Mouse (Mus musculus) 3T3-L1 (cell line): ENCODE data around the gene Mylk.
A peak's percentile ranks its signal among the peaks of the same experiment; 100 is the strongest.
"Not testable (repeated sequence)": the region's sequence is repeated elsewhere in the genome, so short reads cannot be mapped to it uniquely, and the experiment has no call there.

Source experiments
- DNase-seq: peaks from one replicate; pipeline ENCODE4 v3.0.0-alpha.2; 2015; ENCODE audit warnings: low read depth, low spot score

The Mylk gene

DNA sequence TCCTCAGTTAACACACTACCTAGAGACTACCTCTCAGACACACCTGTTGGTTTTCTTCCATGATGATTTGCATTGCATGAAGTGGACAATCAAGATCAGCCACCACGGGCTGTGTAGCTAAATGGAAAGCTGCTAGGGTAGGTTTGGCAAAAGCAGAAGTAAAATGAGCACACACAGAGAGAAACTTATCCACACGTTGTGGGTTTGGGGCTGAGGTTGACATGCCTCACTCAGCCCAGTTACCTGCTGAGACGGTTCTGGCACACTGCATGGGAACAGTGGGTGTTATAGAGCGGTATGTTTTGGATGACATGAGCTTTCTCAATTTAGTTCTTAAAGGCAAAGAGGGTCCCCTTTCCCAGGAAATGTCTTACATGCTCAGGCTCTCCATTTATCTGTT is 25.1 kb downstream of the Mylk start:
- DNase-seq, result no peak

DNA sequence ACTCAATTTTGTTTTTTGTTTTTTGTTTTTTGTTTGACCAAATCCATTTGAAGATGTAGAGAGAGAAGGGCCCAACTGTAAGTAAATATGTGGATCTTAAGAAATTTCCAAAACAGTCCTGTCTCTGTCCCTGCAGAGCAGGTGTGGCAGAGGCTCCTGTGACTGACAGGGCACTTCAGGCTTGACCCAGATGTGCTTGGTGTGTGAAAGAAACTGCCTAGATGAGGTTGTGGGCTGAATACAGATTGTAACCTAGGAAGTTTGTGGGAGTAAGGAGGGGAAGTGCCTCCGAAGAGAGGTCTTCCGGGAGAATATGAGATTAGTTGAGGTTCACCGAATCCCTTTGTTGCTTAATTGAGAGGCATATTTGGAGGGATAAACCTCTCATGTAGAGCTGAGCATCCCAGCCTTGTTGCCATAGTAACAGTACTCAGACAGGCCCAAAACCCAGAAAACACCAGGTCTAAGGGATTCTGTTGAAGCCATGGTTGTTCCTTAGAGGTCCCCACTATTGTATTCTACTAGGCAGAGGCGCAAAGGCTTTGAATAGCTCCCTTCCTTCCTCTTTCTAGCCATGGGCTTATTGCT is 27.5 kb downstream of the Mylk start:
- DNase-seq, result no peak

DNA sequence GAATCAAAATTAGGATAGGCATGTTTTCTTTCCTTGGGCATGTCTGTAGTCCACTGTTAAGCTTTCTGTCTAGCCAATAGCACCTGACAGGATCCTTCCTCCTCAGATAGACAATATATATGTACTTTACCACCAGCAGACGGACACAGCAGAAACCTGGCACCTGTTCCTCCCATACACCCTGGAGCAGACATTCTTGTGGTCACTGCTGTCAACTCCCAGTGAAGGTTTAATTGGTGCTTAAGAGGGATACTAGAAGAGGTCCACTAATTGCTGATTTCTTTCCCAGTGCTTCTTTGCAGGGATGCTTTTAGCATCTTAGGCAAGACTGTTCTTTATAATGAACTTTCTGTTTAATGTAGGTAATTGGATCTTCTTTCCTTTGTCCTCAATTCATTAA is 37.4 kb downstream of the Mylk start:
- DNase-seq, result no peak

DNA sequence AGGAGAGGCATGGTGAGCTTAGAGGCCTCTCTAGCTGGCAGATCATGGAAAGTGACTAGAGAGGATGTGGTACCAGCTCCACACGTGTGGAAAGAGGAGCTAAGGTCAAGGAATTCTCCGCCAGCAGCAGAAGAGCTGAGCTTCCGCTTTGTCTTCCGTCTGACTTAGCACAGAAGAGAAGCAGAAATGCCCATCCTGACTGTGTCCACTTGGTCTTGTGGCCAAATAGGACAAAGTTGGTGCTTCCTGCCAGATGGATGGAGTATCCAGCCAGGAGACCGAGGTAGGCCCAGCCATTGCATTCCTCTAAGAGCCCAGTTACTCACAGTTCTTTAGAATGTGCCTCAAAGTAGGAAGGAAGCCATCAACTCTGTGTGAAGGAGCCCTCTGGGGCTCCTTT is 38.5 kb downstream of the Mylk start:
- DNase-seq, result no peak

DNA sequence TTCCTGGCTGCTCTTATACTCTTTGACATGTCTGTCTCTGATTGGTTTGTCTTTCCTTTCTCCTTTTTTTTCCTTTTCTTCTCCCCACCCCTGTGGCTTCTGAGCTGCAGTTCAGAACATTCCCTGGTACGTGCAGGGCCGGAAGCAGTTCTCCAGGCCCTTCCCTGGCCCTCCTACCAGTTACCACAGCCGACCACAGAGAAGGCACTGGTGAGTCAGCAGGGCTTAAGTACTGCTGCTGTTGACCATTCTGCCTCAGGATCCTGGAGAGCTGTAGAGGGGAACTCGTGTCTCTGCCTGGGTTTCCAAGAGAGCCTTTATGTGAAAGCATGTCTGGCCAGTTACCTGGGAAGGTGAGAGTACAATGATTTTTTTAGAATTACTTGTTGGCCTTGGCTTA is 39.7 kb downstream of the Mylk start:
- peak; percentile 93 for DNase-seq

DNA sequence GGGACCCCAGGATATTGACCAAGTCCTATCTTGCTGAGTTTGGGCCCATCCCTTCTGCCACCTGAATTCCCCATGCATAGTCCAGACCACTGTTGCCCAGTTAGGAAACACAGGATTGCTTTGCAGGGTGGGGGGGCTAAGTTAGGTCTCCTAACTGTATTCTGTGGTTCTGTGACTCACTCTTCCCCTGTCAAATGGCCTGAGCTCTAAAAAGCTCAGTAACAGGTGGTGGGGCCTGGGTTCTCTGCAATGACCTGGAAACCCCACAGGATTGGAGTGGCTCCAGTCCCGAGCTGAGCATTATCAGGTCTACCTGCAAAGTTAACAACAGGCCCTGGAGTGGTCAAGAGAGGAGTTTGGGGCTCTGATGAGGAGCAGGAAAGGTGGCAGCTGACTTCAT is 47.5 kb downstream of the Mylk start:
- peak; percentile 37 for DNase-seq

DNA sequence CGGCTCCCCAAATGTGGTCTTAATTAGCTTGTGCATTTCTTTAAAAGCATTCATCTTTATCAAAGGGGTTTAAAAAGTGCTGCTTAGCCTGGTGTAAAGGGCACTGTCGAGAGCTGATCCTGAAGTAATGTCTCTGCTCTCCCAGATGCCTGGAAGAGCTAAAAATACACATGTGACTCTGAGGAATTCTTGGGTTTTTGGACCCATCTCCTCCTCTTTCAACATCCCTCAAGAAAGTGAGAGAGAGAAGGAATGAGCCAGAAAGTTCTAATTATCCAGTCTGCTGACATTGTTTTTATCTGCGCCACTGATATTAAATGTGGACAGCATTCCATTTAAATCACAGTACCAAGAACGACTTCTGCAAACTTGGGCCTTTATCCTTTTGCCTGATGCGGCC is 48.0 kb downstream of the Mylk start:
- peak; percentile 28 for DNase-seq

DNA sequence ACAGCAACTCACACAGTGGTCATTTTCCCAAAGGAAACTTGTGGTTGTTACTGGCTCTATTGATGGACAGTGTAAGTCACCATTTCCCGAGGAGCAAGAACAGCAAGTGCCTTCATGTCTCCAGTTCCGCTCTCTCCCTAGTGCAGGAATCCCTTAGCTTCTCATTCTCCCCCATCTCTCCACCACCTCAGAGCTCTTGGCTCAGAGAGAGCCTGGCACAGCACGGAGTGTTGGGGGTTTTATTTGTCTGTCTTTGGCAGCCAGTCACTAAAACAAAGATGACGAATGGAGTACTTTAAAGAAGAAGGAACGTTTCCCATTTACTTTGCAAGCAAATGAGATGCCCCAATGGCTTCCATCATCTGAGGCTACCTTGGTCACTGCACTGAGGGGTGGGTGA is 56.2 kb downstream of the Mylk start:
- no peak for DNase-seq

DNA sequence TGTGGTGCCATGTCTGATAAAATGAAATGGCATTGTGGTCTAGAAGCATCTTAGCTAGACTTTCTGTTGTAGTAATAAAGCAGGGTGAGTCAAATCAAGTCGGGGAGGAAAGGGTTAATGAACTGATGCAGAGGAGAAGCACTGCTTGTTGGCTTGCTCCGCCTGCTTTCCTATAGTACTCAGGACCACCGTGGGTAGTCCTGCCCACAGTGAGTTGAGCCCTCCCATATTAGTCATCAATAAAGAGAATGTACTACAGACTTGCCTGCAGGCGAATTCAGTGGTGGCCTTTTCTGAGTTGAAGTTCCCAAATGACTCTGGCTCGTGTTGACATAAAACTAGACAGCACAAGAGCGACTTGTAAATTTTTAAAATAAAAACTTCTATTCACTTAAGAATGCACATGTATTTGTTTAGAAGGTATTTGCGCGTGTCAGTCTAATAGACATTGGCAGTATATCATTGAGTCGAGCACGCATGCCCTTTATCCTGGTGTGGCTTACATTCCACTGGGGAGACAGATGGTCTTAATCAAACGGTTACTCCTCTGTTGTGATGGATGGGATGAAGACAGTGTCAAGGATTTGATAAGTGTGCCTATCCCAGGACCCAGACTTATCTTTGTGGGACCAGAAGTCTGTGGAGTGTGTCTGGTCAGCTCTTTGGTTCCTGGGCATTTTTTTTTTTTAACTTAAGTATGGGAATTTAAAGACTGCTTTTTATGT is 59.4 kb downstream of the Mylk start:
- DNase-seq, result peak; percentile 90

DNA sequence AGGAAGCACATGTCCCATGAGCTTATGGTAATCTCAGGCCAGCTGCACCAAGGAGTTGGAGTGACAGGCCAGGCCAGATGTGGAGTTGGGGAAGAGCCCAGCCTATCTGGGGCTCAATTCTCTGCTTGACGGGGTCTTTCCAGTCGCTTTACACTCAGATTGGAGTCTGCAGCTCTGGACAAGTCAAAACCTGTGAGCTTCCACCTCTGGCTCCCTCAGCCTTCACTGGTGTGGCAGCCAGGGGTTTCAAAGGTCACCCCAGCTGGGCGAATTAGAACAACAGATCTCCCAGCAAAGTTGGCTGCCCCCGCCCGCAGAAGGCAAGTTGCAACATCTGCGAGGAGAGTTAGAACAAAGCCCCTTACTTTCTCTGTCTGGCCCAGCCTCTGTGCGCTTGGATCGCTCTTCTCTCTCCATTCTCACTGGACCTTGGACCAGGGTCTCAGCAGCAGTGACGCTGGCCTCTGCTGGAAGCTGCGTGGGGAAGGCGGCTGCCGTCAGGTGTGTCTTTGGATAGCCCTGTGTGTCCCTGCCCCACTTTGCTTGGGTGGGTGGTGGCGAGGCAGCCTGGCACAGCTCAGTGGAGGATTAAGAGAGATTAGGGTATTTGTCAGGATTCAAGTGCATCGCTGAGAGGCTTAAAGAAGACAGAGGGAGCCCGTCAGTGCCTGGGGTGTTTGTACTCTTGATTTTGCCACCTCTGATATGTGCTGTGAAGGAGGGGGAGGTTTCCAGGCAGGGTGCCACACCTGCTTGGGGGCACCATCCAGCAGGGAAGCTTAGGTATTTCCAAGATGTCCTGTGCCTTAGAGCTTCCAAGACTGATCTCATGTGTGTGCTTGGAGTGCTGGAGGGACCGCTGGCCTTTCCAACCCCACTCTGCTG is 62.1 kb downstream of the Mylk start:
- DNase-seq, result no peak

DNA sequence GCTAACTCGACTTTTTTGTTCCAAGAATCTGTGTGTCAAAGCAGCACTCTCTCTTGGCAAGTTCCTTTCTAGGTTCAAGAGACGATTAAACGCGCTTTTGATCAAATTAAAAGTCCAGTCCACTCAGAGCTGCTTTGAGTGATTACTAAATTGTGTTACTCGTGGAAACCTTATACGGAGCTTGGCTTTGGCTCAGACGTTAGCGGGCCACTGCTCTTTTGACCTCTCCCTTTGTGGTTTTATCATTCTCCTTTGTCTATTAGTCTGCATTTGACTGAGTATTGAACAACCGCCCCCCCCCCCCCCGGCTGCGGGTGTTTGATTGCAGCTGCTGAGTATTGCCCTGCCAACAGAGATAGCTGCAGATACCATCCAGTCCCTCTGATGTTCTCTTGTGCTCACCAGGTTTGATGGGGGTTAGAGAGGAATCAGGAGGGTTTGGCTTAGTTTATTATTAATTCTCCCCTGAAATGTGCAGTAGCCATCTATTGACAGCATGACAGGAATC is 62.8 kb downstream of the Mylk start:
- DNase-seq, result peak; percentile 31

DNA sequence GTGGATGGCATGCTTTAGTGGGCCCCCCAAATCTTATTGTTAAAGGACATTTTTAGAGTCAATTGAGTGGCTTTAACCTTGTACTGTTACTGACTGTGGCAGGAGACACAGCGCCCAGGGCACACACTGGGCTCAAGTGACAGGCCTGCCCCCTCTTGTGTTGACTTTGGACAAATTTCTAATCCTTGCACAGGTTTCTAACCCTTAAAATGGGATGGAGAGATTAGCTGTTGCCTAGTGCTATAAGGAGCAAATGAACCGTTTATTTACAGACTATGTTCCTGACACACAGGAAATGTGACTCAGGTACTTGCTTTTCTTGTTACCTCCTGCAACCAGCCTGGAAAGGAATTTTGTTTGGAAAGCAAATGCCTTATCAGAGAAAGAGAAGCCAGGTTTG is 67.2 kb downstream of the Mylk start:
- DNase-seq, result peak; percentile 28

DNA sequence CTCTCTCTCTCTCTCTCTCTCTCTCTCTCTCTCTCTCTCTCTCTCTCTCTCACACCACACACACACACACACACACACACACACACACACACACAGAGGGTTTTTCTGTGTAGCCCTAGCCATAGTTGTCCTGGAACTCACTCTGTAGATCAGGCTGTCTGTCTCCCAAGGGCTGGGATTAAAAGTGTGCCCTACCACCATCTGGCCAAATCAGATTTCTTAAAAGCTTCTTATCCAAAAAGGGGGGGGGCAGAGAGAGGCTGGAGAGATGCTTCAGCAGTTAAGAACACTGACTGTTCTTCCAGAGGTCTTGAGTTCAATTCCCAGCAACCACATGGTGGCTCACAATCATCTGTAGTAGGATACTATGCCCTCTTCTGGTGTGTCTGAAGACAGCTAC is 68.2 kb downstream of the Mylk start:
- not testable (repeated sequence) for DNase-seq

DNA sequence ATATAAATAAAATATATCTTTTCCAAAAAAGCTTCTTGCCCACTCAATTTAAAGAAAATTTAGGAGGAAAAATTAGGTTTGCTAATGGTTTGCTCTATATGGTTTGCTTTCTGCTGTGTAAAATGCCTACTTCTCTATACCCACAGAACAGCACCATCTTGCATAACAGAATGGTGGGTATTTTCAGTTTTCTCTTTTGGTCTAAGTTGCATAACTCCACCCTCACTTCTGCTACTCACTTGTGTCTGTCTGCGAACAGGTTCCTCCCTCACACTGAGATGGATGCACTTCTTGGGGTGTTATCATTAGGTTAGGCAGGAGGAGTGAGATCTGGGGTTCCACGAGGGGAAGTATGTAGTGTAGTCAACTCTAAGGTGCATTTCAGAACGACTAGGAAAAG is 68.6 kb downstream of the Mylk start:
- DNase-seq, result no peak

DNA sequence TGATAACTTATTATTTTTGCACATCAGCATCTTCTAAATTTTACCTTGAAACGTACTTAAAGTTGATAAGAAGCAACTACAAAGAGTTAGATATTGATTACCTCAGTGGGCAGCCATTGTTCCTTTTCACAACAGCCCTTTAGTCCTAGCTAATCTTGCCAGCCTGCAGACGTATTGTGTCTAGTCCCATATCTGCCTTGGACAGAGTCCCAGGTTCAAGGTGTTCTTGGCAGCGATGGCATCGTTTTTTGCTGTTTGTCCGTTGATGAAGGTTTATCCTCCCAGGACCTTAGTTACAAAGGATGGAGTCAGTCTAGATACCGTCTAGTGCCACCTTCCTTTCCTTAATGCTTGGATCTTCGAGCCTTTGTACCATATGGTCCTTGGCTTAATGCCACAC is 69.6 kb downstream of the Mylk start:
- no peak for DNase-seq

DNA sequence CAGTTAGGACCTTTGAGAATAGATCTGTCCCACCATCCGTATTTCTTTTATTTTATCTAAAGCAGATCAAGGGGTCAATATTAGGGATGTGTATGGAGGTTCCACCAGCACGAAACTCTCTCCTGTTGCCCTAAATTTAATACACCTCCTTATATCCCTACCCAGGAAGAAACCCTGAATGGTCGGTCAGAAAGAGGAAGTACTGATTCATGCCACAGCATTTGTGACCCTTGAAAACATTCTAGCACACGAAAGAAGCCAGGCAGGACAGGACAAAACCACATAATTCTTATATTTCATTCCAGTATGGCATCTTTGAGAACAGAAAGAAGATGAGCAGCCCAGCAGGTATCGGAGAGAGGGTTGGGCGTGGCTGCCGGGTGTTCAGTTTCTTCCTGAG is 71.5 kb downstream of the Mylk start:
- DNase-seq, result no peak

DNA sequence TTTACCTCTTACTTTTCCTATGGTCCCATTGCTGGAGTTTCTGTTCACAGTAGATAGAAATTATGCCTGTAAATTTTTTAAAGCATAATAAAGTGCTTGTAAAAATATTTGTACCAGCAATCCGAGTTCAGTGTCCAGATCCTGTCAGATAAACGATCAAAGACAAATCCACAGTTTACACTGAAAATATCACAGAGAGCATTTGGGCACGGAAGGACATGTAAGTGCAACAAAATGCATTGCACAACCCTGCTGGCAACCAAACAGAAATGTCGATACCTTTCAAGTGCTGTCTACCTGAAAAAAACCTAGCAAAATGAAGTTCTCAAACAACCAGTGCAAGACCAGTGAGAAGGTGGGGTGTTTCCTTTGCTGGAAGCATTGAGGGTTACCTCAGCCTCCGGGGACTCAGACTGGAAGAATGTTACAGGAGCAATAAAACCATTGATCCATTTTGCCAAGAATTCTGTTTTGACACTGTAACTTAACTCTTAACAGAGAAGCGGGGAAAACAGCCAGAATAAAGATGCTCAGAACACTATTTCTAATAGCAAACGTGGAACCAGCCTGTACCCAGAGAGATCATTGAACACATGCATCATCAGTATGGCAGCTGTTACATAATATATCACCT is 80.2 kb downstream of the Mylk start:
- DNase-seq, result no peak

DNA sequence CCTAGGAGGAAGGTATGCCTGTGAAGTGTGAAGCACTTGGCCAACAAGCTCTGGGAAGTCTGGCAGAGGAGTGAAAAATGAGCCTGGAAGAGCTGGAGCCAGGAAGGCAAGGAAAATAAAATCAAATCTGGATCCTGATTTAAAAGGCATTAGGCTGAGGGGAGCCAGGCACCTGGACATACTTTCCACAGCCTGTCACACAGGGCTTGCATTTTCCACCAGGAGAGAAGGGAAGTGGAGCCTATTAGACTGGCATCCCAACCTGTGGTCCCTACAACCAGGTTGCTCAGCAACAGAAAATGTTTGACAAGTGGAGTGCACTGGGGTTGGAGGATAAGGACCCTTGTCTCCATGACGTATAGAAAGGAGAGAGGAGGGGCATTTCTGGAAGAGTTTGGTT is 89.5 kb downstream of the Mylk start:
- DNase-seq, result no peak

DNA sequence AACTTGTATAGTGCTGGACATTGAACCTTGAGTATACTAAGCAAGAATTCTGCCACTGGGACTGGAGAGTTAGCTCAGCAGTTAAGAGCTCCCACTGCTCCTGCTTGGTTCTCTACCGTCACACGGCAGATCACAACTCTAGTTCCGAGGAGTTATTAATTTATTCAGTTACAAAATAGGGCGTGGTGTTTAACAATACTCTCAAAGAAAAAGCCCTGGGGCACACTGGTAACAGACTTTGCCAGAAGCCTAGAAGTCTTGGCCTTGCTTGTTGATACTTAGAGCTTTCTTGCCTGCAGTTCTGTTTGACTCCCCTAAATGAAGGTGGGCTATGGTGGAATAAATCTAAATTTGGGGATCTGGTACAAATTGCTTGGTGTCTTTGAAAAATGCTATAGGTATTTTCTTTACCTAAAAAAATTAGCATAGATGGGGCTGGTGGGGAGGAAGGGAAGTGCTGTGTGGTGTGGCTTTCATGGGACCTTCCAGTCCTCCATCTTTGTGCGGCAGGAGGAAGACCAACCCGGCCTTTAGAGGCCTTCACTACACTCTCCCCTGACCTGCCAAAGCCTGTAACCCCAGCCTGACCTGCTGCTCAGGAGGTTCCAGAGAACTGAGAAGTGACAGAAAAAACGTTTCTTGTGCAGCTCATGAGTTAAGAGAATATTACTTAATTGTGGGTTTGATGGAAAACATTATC is 94.1 kb downstream of the Mylk start:
- DNase-seq, result peak; percentile 53

DNA sequence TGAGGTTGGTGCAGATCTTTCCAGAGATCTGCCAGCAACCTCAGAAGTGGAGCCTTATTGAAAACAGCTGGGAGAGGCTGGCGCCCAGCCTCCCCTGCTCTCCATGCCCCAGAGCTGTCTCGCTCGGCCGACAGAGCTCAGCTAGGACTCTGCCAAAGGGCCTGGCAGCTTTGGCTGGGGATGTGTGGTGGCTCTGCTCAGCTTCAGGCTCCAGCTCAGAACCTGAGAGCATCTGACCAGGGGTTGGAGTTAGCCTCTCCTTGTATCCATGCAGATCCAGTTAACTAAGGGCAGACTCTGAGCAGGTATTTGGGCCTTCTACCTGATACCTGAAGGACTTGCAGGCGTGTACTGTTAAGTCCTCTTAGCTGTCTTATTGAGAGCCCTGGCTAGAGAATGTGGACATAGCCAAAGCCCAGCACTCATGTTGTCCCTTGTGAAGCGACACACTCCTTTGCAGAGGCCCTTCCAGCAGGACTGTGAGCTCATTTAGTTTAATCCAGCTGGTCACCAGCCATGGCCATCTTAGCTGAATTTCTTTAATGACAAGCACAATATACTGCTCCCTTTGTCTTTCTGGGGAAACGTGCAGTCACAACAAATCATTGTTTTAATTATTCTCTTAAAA is 94.8 kb downstream of the Mylk start:
- DNase-seq, result peak; percentile 87

DNA sequence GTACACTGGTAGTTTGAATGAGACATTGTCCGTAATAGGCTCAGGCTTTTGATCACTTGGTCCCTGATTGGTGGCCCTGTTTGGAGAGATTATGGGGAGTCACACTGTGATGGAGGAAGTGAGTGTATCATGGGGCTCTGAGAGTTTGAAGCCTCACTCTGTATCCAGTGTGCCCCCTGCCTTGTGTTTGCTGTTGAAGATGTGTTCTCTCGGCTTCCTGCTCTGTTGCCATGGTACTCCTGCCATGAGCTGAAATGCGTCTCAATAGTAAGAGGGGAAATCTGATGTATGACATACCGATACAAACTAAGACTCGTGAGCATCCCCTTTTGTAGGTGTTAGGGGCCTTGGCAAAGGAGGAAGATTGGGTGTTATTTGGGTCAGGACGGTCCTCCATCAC is 99.8 kb downstream of the Mylk start:
- DNase-seq, result no peak
